Mouse (Mus musculus) left cerebral cortex, postnatal 4 days (tissue): Measurements from ENCODE around the gene Sez6. TPM values are rescaled to one million over a fixed set of nuclear protein-coding genes. Genes with fewer than 3 reads are reported as not detected.

ENCODE experiments used
- DNase-seq: peaks from one replicate; pipeline ENCODE4 v3.0.0-alpha.2; 2022
- intact Hi-C: fragments of 180-260 bp; cut with DNase I; formaldehyde crosslinking; loops from one replicate; pipeline ENCODE4 v1.15.1; 2025
- total RNA-seq, 2 experiments: library from RNA; stranded (reverse); gene quantifications; 2 replicates each; pipeline ENCODE4 v1.2.3; 2021

Gene Sez6
- total RNA-seq, 2 experiments from 2014 or later = 246 to 287 TPM

DNA sequence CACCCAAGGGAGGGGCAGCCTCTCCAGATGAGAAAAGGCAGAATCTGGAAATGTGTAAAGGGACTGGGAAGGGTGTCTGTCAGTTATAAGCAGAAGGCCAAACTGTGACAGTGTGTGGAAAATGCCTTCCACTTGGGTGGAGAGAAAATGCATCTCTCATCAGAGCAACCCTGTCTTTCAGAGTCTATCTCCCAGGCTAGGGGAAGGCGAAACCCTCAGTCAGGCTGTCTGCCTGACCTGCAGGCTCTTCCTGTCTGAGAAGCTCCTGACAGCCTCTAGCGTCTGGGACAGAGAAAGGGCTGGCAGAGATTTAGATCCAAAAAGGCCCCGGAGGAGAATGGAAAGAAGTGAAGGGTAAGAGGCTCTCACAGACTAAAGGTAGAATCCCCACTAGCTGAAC is 26.8 kb upstream of the Sez6 start:
- intact Hi-C loops = no loop called here
- DNase-seq = no peak

- no peak for DNase-seq
- intact Hi-C loops = no loop called here
These were observed 25.9 kb upstream of the Sez6 start for GRCm38 (mm10) chr11:77904707-77905106.

- peak; percentile 82 for DNase-seq
- intact Hi-C loops = no loop called here
These were observed 24.4 kb upstream of the Sez6 start for GRCm38 (mm10) chr11:77906097-77906687.

GRCm38 (mm10) chr11:77906747-77907174 is 23.8 kb upstream of the Sez6 start:
- peak; percentile 87 for DNase-seq
- intact Hi-C loops = no loop called here

DNA sequence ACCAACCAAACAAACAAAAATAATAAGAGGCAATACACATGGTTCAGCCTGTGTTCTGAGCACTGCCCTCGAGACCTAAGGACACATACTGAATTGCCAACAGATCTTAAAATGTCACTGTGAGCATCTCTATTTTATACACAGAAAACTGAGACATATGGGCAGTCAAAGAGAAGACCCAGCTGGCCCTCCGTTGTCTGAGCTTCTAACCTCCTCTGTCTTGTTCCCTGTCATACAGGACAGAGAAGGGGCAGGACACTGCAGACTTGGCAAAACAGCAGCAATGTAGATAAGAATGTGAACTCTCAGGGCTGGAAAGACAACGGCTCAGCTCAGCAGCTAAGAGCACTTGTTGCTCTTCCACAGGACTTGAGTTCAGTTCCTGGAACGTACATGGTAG is 22.1 kb upstream of the Sez6 start:
- no peak for DNase-seq
- intact Hi-C loops = no loop called here

- DNase-seq = no peak
- intact Hi-C loops = no loop called here
These were observed 21.2 kb upstream of the Sez6 start for GRCm38 (mm10) chr11:77909376-77909775.

DNA sequence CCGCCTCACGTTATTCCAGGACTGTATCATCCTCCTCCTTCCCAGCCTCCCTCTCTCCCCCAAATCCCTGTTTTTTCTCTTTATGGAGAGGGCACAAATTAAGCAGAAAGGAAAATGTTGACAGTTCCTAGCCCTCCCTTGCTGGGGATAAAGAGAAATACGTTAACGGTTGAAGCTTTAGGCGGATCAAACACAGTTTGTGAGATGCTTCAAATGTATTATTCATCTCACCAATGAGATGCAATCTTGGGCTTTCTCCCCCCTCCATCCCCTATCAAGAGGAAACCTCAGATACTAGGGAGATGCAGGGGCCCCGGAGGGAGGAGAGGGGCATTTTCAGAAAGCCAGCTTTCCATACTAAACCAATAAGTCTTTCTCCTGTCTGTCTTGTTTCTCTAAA is 20.8 kb upstream of the Sez6 start:
- intact Hi-C loops = no loop called here
- DNase-seq = no peak

DNA sequence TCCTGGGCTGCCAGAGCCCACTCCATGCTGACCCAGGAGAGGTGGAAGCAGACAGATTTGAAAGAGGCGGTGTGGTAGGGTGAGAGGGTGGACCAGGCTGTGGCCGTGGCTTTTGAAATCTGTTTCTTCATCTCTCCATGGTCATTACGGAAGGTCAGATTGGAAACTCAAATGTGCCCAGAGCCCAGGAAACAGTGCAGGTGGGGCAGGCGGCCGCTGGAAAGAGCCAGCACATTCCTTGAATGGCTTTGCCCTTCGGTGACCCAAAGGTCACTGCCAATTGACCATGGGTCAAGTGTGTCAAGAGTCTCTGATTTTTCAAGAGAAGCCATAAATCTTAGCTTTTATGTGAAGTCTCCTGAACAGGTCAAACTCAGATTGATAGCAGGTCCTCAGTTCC is 17.1 kb upstream of the Sez6 start:
- intact Hi-C loops = no loop called here
- no peak for DNase-seq

- intact Hi-C loops = no loop called here
These were observed 15.9 kb upstream of the Sez6 start for GRCm38 (mm10) chr11:77914598-77915260.

DNA sequence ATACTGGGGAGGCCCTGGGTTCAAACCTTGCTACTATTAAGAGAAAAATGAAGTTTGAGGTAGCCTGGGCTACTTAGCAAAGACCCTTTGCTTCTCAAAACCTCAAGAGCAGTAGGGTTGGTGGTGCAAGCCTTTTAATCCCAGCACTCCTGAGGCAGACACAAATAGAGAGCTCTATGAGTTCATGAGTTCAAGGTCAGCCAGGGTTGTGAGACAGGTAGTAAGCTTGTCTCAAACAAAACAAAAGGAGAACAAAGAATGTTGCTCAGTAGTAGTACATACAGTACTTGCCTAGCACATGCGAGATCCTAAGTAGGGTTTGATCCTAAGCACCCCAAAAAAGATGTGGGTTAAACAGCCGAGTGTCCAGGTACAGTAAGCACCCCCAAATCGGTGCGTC is 13.9 kb upstream of the Sez6 start:
- intact Hi-C loops = no loop called here
- DNase-seq = no peak

More at GRCm38 (mm10) chr11:77914598-77915260, 15.9 kb upstream of the Sez6 start:
- DNase-seq = no peak

DNA sequence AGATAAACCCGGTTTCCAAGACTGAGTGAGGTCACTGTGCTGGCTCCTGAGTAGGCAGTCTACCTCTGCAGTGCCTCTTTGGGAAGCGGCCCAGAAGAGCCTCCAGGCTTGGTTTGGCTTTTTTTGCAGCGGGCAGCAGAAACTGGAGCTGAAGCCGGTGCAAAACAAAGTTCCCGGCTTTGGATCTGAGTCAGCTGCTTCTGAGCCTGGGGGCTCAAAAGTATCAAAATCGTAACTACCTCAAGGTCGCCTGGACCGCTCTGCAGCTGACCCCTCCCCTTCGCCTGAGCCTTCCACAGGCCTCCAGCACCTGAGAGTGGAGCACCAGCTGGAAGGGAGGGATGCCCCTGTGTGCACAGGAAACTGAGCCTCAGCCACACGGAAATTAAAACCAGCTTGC is 13.4 kb upstream of the Sez6 start:
- intact Hi-C loops = no loop called here
- DNase-seq = no peak

DNA sequence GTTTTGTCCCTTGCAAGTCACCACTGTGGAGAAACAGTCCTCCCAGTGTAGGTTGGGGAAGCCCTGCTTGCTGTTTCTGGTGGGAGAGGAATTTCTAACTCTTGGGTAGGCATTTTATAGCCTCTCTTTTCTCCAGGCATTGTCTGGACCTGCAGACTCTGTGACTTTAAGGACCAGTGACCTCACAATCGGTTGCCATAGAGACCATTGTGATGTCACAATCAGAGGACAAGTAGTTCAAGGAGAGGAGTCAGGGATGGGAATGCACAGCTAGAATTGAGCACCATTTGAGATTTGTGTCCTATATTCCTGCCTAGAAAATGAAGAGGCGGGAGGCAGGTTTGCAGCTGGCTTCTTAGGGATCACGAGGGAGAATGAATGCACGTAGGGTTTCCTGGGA is 7.3 kb upstream of the Sez6 start:
- intact Hi-C loops = no loop called here

GRCm38 (mm10) chr11:77925836-77926657 is 4.6 kb upstream of the Sez6 start:
- intact Hi-C loops = no loop called here
- peak; percentile 43 for DNase-seq

More for the DNA sequence above, 7.3 kb upstream of the Sez6 start:
- DNase-seq = no peak

- intact Hi-C loops = no loop called here
- no peak for DNase-seq
These were observed 3.9 kb upstream of the Sez6 start for GRCm38 (mm10) chr11:77926666-77927065.

DNA sequence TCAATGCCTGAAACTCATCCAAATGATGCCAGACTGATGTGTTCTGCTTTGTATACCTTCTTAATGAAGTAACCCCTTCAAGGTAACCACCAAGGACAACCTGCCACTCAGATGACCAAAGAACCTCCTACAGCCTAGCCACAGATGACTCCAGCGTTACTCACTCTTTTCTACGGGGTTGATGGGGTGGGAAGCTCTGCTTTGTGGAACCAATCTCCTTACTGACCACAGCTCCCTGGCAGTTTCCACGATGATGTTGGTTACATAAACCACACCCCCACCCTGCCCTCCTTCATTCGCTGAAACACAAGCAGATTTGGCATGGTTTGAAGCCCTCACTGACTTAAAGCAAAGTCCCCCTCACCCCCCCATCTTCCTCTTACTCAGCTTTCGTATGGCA is 2.8 kb upstream of the Sez6 start:
- no peak for DNase-seq
- intact Hi-C loops = no loop called here

GRCm38 (mm10) chr11:77931541-77932433 is 1.2 kb downstream of the Sez6 start:
- DNase-seq = no peak
- intact Hi-C loops = no loop called here

DNA sequence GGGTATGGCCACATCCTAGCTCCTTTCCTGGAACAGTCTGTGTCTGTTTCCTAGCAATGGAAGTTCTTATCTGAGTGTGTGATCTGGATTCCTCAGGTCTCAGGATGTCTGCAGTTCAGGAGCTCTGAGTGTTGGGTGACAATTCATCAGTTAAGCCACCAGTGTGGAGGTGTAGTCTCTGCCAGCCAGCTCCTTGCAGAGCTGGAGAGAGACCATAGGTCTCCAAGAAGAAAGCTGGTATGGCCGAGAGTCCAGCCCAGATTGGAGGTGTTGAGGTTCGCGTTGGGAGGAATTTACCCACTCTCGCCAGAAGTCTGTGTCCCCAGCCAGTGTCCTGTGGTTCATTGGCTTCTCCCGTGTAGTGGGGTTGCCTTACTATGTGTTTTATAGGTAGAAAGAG is 2.0 kb downstream of the Sez6 start:
- DNase-seq = no peak
- intact Hi-C loops = no loop called here

GRCm38 (mm10) chr11:77934111-77934521 is 3.5 kb downstream of the Sez6 start:
- peak; percentile 79 for DNase-seq
- intact Hi-C loops = no loop called here

DNA sequence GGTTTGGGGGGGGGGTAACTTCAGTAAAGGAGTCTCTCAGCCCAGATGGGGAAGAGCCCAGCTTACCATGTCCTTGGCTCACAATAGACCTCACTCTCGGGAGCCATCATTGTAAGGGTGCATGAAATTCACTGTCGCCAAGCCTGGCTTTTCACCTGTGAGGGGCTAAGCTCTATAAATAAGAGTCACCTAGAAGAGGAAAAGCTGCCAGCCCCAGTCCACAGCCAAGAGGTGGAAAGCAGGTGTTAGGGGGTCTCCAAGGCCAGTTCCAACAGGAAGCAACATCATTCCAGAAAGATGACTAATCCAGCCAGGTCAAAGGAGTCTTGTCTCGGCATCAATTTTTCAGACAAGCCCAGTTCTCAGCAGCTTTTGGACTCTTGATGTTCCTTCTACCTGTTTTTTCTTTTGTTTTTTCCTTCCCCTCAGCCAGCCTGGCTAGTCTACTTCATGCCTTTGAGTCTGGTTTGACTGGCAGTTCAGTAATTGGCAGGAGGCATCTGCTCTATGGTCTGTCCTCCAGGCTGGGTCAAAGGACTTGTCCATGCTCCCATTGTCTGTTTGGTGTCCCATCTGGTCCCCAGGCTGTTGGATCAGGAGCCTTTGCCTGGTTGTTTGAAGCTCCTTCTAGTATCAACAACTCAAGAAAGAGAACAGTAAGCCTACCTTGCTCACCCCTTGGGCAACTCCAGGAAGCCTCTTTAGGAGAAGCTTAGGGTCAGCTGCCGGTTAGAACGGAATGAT is 4.1 kb downstream of the Sez6 start:
- intact Hi-C loops = no loop called here
- no peak for DNase-seq

- DNase-seq = peak; percentile 65
- intact Hi-C loops = no loop called here
These were observed 6.2 kb downstream of the Sez6 start for GRCm38 (mm10) chr11:77936846-77937245.
